ENCODE assay signal across 9 mouse cellular contexts in the genomic region with DNA sequence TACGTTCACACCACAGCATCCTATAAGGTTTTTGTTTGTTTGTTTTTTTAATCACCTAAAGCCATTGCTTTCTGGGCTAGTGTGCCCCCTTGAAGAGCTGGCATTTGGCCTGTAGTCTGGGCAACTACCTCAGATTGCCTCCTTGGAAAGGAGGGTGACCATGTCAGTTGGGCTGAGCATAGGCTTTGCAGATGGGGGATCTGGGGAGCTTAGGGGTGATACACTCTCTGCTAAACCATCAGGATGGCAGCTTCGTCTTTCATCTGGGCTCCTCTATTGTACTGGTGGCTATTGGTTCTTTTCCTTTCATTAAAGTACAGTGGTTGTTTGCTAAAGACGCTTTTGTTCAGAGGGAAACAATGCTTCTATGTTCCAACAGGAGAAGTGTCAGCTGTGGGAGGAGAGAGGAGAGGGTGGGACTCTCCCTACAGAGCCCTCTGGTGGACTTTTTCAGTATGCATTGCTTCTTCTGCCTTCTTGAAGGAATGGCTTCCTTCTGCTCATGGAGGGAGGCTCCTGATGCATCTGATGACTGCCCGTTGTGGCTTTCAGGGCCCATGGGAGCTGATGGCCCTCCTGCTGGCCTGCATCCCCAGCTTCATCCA.
DNase-seq lines count a peak whose midpoint lies in the region; ATAC-seq lines count a peak whose summit lies in the region.
"Had no signal": no experiment of that assay in that cellular context is flagged by ENCODE, and none has a peak within 500 bp of the region (broad histone marks: within the 10 kb centered on the region; RNA-seq: fewer than 3 reads in every experiment).

No protein-coding gene starts in this region.

- no peak overlapping the region for H3K4me3 ChIP-seq in forebrain, embryonic 10.5 days
- no peak overlapping the region for H3K4me3 ChIP-seq in forebrain, embryonic 13.5 days
- no peak overlapping the region for H3K4me3 ChIP-seq in hindbrain, embryonic 14.5 days (replicated peaks; ENCODE audit: low read length)
- H3K4me3 ChIP-seq: neural tube, embryonic 13.5 days had no signal

- 44% methylated on average over 4 of the region's 4 CpGs for WGBS in forebrain, embryonic 10.5 days
- WGBS in forebrain, embryonic 13.5 days = 43% methylated on average over 4 of the region's 4 CpGs
- 46% methylated on average over 4 of the region's 4 CpGs for WGBS in hindbrain, embryonic 14.5 days

- H3K4me2 ChIP-seq in forebrain, embryonic 13.5 days = no peak overlapping the region
- H3K4me2 ChIP-seq in hindbrain, embryonic 14.5 days (replicated peaks) = no peak overlapping the region
- H3K4me2 ChIP-seq: neural tube, embryonic 13.5 days had no signal

- DNase-seq in forebrain, embryonic 10.5 days (ENCODE audit: extremely low spot score, low spot score) = no peak
- peak; percentile 21 for DNase-seq in right cerebral cortex, adult 18-20 months
- no peak for DNase-seq in right cerebral cortex, postnatal 14 days
- peak; percentile 13 to 36 for DNase-seq in cerebellum, postnatal 25 days
- DNase-seq in hindbrain, embryonic 14.5 days (ENCODE audit: low spot score) = peak; percentile 53
- DNase-seq in thymus, postnatal 36 days = peak; percentile 50 to 53

- ATAC-seq in forebrain, embryonic 13.5 days = no peak
- ATAC-seq in hindbrain, embryonic 14.5 days (ENCODE audit: low FRiP score) = peak; percentile 29; the same call in 1 of the 2 replicates
- peak; percentile 45 for ATAC-seq in megakaryocyte, adult 5-6 weeks (ENCODE audit: poor library complexity, severe bottlenecking)

- 0 out of 2 replicates have a peak overlapping the region, but pooled peaks have one; percentile 15 for H3K27ac ChIP-seq in forebrain, embryonic 10.5 days
- no peak overlapping the region for H3K27ac ChIP-seq in forebrain, embryonic 13.5 days
- no peak overlapping the region for H3K27ac ChIP-seq in hindbrain, embryonic 14.5 days
- H3K27ac ChIP-seq: neural tube, embryonic 13.5 days had no signal

- peaks cover 13% of the 10 kb centered on the region; the same call in 1 of the 2 replicates for H3K27me3 ChIP-seq in forebrain, embryonic 10.5 days (ENCODE audit: poor library complexity, severe bottlenecking)
- no peaks in the 10 kb centered on the region for H3K27me3 ChIP-seq in forebrain, embryonic 13.5 days
- no peaks in the 10 kb centered on the region for H3K27me3 ChIP-seq in hindbrain, embryonic 14.5 days (ENCODE audit: control insufficient read depth, insufficient read depth, low read length)
- H3K27me3 ChIP-seq: neural tube, embryonic 13.5 days had no signal

- peaks cover 38% of the 10 kb centered on the region for H3K4me1 ChIP-seq in forebrain, embryonic 10.5 days
- peaks cover 10% of the 10 kb centered on the region; the same call in 1 of the 2 replicates for H3K4me1 ChIP-seq in forebrain, embryonic 13.5 days
- H3K4me1 ChIP-seq in hindbrain, embryonic 14.5 days (replicated peaks; ENCODE audit: control insufficient read depth, insufficient read depth, low read length) = peaks cover 6% of the 10 kb centered on the region; the same call in 1 of the 2 replicates

- H3K9ac ChIP-seq in forebrain, embryonic 13.5 days = no peak overlapping the region
- H3K9ac ChIP-seq in hindbrain, embryonic 14.5 days = no peak overlapping the region
- H3K9ac ChIP-seq: neural tube, embryonic 13.5 days had no signal

- H3K9me3 ChIP-seq in forebrain, embryonic 10.5 days = no peaks in the 10 kb centered on the region
- no peaks in the 10 kb centered on the region for H3K9me3 ChIP-seq in forebrain, embryonic 13.5 days (replicated peaks)
- no peaks in the 10 kb centered on the region for H3K9me3 ChIP-seq in hindbrain, embryonic 14.5 days (ENCODE audit: control insufficient read depth, low read length)
- H3K9me3 ChIP-seq: neural tube, embryonic 13.5 days had no signal

- no peaks in the 10 kb centered on the region for H3K36me3 ChIP-seq in forebrain, embryonic 10.5 days (replicated peaks)
- H3K36me3 ChIP-seq in forebrain, embryonic 13.5 days (ENCODE audit: poor library complexity, severe bottlenecking) = no peaks in the 10 kb centered on the region
- H3K36me3 ChIP-seq in hindbrain, embryonic 14.5 days (replicated peaks; ENCODE audit: control insufficient read depth, insufficient read depth) = no peaks in the 10 kb centered on the region
- H3K36me3 ChIP-seq: neural tube, embryonic 13.5 days had no signal

Comparison
In these comparisons a context has a peak if more than half of its experiments do, and no peak if none do; other contexts are left out.
1. DNase-seq: peak in right cerebral cortex, adult 18-20 months (single experiment), cerebellum, postnatal 25 days (2 of 2), hindbrain, embryonic 14.5 days (single experiment) and thymus, postnatal 36 days (2 of 2); none in forebrain, embryonic 10.5 days (single experiment) and right cerebral cortex, postnatal 14 days (single experiment).